Comparison of ENCODE assay signal across 16 mouse cellular contexts in the genomic region with DNA sequence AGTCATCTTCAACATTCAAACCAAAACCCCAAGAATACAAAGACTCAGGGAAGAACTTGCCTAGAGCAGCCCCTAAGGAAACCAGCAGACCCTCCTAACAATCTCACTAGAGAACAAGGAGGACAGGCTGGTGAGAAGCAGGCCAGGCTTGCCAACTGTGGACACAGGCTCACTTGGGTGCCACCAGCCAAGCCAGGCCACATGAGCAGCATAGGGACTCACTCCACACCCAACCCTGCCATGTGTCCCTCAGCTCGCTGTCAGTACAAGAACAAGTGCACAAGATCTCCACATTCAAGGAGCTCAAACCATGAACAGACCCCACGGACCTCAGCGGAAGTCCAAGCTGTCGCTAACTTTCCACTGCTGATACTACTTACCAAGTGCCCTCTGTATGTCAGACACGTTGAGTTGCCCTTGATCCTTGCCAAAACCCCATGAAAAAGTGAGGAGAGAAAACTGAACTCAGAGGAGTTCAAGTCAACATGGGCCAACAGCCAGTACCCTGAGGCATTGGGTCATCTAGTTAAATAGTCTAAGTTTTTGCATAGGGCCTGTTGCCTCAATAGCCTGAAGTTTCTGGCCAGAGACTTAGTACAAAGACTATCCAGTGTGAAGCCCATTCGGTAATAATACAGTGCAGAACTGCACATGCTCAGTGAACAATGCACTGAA.
"Had no signal": no experiment of that assay in that cellular context is flagged by ENCODE, and none has a peak within 500 bp of the region (broad histone marks: within the 10 kb centered on the region; RNA-seq: fewer than 3 reads in every experiment).

No protein-coding gene starts in this region.

- H3K4me1 ChIP-seq: stomach, embryonic 15.5 days had no signal

- ATAC-seq: intestine, postnatal 0 days; midbrain, embryonic 16.5 days had no signal

- H3K9me3 ChIP-seq: limb, embryonic 12.5 days; midbrain, embryonic 10.5 days; stomach, embryonic 15.5 days had no signal

- H3K9ac ChIP-seq: limb, embryonic 12.5 days; liver, embryonic 14.5 days; stomach, embryonic 15.5 days had no signal

- H3K27ac ChIP-seq: liver, embryonic 14.5 days; midbrain, embryonic 10.5 days; stomach, embryonic 15.5 days had no signal

- H3K4me3 ChIP-seq: limb, embryonic 12.5 days; midbrain, embryonic 10.5 days; stomach, embryonic 15.5 days had no signal

- H3K36me3 ChIP-seq: stomach, embryonic 15.5 days had no signal

- H3K4me2 ChIP-seq: limb, embryonic 12.5 days; stomach, embryonic 15.5 days had no signal

- DNase-seq: kidney, adult 8-10 months; kidney, postnatal 25 days; layer of hippocampus, postnatal 36 days; liver; lung, adult 2 months; lung, postnatal 10 days; lung, postnatal 4 days; retina, postnatal 1 day; right cerebral cortex, postnatal 14 days; thymus, postnatal 36 days had no signal
